Mouse (Mus musculus) A20 (cell line): ENCODE measurements at regions not wholly inside any gene's neighbourhood (a gene's known extent, or its start where the extent isn't known, plus 50 kb on each side); places are given as distances from the start of the nearest gene placed in this dataset.
A peak's percentile ranks its signal among the peaks of the same experiment; 100 is the strongest.

Experiments
- DNase-seq: peaks from one replicate; pipeline ENCODE4 v3.0.0-alpha.2; 2011; ENCODE audit warnings: low read depth, low spot score

DNA sequence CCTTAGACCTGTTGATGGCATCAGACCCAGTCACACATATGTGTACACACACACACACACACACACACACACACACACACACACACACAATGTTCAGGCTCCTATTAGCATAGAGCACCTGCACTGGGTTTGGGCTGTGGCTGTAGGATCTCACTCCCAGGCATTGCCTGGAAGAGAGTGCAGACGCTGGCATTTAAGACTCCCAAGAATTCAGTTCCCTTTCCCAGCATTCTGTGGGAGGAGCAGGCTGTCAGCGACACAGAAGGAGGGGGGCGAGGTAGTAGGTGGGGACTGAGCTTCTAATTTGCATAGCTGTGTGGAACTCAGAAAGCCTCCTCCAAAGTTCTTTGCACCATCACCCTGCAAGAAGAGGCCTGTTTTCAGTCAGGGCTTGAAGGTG, 374.2 kb upstream of the Fam49b start:
- DNase-seq = peak; percentile 9

DNA sequence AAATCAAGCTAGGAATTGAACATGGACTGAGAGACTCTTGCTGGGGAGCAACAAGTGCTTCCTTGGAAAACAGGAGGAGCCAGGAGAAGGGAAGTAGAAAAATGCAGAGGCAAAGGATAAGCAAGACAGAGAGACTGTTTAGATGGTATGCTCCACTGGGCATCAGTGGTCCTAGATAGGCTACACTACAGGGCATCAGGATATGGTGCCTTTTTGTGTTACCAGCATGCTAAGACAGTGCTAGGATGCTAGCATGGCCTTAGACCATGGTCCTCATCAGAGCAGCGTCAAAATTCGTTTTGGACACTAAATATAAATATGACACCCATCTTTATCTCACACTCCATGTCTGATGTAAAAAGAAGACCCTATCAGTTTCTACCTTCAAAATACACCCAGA, 374.6 kb upstream of the Fam49b start:
- DNase-seq = no peak

DNA sequence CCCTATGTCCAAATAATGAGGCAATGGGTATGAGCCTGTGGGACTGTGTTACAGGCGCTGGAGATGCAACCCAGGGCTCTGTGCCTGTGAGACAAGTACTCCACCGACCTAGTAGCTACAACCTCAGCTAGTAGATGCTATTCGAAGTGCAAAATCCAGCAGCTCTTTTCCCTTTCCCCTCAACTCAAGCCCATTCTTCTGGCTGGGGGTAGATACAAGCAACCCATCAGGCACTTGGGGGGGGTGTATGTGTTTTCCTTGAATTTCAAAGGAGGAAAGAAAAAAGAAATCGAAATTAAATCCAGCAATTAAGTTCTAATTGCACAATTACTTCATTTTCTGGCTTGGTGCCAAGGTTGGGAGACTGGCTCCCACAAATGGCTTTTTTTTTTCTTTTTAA, 372.4 kb upstream of the Gm21798 start:
- no peak for DNase-seq

DNA sequence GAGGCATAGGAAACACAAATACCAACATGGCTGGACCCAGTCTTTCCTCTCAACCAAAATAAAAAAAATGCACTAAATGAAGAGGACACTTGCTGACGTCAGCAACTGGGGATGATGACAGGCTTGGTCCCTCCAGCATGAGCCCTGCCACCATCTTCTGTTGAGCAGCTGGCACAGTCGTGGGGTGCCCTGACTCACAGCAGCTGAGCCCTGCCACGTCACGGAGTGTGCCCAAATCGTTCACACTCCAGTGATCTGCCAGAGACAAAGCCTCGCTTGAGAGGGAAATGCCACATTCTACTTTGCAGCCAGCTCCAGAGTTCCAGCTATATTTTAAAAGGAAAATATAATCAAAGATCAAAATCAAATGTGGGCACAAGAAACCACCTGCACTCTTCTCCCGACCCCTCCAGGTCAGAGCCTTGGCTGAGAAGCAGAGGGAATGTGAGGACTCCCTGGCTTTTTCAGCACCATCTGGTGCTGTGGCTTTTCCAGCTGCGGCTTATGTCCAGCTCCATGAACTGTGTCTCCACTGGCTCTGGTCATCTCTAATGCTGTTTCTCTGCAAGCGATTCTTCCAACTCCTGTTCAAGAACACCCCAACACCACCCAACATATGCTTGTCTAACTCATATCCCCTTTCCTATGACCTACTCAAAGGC, 371.0 kb upstream of the Gm21798 start:
- DNase-seq = peak; percentile 20

DNA sequence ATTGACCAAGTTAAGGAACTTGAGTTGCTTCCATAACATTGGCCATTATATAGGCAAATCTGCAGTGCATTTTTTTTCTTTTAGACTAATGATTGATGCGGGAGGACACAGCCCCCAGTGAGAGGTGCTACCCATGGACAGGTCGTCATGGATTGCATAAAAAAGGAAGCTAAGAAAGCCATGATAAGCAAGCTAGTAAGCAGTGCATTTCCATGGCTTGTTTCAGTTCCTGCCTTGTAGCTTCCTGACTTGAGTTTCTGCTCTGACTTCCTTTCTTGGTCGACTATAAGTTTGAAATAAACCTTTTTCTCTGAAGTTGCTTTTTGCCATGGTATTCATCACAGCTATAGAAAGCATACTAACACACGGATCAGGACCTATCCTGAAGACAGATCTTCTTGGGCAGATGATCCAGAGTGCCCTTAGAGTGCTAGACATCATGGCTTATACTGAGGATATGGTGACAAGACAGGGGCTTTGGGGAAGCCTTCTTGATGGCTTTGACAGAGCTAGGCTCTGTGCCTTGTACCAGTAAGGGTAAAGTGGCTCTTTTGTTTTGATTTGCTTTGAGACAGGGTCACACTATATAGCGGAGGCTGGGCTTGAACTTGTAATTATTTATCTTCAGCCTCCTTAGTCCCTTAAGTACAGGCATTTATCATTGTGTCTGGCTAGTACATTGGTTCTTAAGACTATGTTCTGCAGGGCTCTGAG, 370.1 kb upstream of the Gm21798 start:
- peak; percentile 25 for DNase-seq

DNA sequence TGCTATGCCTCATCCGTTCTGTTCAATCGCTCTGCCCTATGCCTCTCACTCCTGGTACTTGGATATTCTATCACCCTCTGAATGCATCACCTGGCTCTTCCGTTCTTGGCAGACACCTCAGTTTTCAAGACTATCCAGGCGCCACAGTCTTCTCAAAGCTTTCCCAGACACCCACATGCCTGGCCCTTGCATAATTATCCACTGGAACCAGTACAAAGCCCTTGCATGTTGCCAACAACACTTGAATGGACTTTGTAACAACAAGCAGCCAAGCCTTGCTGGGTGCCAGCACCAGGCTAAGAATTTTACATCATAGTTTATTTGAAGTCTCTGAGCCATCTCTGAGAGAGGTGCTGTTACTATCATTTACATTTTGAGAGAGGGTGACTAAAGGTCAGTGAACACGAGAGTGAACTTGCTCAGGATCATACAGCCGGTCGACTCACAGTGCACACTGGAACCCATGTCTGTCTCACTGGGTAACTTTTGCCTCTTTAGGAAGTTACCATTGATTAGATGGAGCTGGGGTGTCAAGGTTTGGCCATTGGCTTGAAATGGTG, 368.8 kb upstream of the Gm21798 start:
- DNase-seq = no peak

DNA sequence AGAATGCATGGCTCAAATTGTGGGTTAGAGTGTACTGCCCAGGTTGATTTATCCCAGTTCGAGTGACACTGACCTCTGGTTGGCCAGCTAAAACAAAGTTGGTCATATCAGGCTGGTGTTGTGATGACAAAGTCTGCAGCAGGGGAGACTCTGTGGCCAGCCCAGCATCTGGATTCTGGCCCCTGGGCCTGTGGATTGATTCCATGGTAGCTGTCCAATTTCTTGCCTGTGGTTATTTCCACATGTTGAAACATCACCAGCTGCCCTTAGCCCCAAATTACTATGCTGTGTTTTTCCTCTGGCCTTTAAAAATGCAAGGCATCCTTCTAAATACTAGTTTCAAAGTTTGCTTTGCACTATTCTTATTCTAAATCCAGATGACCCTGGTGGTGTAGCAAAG, 346.8 kb upstream of the Gm21798 start:
- no peak for DNase-seq

DNA sequence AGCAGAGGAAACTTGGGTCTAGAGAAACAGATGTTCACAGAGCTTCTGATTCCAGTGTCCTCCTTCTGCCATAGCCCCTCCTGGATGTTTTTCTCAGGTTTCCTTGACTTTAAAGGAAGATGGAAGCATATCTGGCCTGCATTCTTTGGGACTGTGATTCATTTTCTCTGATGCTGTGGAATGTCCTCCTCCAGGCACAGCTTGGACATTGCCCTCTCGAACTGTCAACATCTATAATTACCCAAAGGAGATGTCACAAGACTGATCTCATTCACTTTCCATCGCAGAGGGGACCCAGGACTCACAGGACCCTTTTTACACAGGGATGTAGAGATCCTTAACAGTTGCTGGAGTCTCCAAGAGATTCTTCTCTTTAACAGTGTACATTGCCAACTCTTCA, 345.9 kb upstream of the Gm21798 start:
- DNase-seq = no peak

DNA sequence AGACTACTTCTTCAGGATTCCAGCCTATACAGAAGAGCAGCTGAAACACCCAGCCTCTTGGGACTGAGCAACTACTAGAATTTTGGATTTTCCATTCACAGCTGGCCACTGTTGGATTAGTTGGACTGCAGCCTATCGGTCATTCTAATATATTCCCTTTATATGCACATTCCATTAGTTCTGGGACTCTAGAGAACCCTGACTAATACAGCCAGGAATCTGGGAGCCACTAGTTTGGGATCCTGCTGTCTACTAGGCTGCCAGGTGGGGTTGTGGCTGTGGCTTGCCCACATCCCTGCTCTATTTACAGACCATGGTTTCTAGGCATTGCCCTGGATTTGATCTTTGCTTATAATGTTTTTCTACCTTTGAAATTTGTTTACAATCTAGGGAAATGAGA, 343.3 kb upstream of the Gm21798 start:
- no peak for DNase-seq

DNA sequence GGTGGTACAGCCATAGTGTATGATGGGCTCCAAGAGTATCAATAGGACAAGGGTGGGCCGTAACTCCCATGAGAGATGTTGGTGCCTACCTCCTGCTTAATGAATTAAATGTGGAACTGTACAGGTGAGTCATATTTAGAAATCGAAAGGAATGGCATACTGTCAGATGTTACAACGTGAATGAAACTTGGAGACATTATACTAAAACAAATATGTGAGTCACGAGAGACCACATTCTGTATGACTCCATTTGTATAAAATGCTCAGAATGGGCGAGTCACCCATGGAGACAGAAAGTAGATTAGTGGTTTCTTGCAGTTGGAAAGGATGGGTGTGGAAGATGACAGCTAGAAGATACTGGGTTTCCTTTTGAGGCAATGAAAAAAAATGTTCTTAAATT, 340.4 kb upstream of the Gm21798 start:
- DNase-seq = no peak

DNA sequence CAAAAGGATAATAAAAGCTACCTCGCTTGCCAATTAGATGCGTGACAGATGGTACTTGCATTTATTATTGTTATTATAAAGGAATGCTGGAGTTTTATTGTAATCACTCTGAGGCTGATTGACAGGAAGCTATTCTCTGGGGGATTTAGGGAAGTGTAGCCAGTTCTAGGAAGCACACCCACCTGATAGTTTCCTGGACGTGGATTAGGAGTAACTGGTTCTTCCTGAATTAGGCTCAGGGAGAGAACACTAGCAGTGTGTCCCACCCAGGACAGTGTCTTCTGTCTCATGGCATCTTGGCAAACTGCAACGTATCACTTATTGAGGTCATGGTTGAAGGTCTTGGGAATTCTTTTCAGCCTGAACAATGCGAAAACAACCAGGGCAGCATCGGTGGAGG, 336.9 kb upstream of the Gm21798 start:
- DNase-seq = no peak

DNA sequence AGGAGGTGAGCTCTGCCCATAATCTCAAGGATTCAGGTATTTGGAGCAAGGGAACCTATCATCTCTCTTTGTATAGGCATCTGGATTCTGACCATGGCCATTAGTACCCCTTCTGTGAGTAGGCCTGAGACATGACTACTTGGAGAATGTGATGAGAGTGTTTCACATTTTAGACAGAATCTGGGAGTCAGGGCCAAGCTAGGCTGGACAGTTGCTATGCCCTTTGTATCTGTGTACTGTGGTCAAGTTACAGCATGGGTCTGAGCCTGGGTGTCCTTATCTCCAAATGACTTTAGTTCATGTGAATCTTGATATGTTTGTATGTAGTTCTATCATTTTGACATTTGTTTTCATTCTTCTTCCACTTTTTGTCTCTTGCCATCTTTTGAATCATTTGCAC, 336.3 kb upstream of the Gm21798 start:
- no peak for DNase-seq

DNA sequence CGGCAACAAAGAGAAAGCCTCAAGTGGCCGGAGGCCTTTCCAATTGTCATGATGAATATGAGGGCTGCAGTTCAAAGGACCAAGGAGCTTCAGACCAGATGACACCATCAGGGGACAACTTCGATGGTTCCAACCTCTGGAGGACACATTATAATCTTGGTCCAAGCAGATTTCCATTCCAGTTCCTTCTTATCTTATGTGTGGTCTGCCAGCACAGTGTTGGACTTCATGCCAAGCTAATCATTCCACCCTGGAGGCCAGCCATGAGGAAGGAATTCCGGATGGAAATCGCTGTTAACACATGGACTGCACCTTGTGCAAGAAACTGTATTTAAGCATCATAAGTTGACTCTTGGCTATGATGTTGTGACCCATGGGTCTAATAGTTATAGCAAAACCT, 334.5 kb upstream of the Gm21798 start:
- DNase-seq = no peak

DNA sequence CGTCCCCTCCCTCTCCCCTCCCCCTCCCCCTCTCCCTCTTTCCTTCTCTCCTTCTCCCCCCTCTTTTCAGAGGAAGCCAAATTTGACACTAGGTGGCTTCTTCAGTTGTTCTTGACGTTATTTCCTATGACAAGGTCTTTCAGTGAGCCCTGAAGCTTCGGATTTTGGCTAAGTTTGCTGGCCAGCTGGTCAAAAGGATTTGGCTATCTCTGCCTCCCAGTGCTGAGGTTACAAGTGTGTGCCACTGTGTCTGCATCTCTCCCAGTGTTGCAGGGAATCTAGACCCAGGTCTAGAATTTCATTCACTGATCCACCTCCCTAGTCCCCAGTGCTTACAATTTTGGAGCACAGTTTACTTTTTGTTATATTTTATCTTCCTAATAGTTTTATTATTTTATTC, 329.7 kb upstream of the Gm21798 start:
- no peak for DNase-seq

DNA sequence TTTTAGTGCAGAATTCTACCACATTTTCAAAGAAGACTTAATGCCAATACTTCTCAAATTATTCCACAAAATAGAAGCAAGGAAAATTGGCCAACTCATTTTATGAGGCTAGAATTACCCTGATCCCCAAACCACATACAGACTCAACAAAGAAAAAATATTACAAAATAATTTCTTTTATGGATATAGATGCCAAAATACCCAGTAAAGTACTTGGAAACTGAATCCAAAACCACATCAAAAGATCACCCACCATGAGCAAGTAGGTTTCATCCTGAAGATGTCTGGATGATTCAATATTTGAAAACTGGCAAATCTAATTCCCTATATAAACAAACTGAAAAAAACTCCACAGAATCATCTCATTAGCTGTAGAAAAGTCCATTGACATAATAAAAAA, 316.7 kb upstream of the Gm21798 start:
- no peak for DNase-seq

DNA sequence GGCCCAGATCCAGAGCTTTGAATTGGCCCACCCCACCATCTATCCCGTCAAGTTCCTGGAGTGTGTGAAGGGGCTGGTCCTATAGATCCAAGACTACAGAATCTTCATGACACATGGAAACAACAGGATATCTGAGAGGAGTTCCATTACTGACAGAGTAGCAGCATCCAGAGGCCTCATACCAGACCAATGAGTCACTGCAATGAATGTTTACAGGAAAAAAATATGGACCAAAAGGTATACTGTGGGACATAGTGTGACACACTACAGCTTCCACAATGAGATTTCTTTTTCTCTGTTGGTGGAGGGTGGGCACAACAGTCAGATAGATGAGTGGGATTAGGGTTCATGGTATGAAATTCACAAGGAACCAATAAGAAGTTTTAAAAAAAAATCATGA, 316.0 kb upstream of the Gm21798 start:
- no peak for DNase-seq

DNA sequence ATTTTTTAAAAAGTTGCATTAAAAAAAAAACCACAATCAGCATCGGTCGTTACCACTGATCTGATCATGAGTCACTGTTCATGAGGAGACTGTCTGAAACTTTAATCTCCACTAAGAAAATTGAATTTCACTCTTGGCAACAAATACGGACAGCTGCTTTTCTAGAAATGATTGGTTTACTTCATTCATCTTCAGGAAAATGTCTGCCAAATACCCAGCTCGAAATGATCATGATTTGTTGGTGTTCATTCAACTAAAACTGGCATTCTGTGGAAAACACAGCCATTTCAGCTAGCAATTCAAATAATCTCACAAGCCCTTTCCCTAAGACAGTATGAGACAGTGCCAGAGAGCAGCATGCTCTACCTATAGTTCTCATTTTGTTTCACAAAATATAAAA, 312.7 kb upstream of the Gm21798 start:
- DNase-seq = no peak

DNA sequence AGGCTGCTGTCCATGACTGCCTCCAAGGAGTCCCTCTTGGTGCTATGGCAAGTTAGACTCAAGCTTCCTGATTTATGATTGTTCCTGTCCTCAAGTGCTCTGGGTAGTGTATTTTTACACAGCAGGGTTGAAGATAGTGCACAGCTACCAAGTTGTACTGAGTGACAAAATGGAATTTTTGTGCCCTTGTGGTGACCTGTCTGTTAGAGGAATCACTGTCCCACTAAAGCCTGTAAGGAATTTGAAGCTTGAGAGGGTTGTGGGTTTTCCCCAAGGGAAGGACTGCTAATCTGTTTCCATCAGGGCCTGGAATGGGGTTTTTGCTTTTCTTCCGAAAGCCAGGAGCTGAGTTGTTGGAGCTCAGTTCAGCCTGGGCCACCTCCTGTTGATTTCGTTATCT, 306.8 kb upstream of the Gm21798 start:
- DNase-seq = no peak

DNA sequence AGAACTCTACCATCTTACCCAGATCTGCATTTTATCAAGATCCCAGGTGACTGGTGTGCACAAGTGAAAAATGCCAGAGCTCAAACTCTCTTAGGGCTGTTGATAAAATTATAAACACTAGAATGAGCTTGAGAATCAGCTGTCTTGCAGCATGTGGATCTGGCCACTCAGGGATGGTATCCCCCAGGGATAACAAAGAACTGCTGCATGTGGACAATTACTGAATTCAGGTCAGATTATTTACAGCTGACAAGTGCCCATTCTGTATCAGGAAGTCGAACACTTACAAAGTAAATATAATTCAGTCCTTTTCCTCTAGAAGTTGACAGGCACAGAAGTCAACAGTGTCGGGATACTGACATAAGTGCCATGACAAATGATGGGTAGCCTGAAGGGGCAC, 306.3 kb upstream of the Gm21798 start:
- DNase-seq = no peak

DNA sequence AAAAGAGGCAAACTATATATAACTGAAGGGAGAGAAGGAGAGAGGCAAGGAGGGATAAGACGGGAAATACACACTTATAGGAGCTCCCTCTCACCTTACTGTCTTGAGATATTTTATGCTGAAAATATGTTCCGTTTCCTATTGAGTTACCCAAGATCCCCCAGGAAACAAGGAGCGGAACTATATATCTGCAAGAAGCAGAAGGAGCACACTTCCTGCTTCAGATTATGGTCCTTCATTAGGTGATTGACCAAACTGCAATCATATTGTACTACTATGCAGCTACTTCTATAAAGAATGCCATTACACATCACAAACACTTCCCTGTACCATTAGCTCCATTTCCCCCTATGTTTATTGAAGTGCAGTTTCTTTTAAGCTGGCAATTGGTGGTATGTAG, 304.9 kb upstream of the Gm21798 start:
- no peak for DNase-seq

DNA sequence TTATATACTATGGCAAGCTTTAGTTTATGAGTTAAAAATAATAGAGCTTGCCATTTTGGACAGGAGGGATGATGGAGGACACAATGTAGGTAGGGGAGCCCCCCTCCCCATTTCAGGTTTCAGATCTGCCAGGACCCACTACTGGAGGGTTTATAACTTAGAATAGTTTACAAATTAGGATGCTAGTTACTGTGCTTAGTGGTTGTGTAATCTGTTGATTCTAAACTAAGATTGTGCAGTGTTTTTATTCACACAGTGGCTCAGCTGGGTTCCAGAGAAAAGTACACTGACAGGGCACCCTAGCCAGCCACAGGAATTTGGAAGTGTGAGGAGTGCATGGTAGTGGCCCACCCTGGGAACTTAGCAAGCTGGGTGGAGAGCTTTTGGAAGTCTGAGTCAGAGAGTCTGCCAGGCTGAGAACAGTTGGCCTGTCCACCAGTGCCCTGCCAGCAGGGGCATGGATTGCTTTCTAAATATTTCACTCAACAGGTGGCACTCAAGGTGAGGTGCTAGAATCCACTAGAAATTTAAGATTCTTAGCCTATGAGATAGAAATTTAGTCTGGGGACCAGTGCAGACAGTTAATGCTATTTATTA, 303.9 kb upstream of the Gm21798 start:
- DNase-seq = no peak

DNA sequence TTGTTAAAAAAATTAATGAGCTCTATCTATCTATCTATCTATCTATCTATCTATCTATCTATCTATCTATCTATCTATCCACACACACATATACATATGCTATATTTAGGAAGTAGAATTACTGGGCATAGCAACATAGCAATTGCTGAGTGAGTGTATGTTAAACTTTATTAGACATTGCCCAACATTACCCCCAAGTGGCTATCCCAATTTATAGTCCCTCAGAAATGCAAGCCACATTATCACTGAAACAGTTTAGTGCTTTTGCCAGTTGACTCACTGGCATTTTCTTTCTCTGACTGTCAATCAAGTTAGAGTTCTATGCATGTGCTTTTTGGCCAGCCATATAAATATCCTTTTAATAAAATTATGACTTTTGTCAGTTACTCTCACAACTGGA, 302.3 kb upstream of the Gm21798 start:
- DNase-seq = no peak

DNA sequence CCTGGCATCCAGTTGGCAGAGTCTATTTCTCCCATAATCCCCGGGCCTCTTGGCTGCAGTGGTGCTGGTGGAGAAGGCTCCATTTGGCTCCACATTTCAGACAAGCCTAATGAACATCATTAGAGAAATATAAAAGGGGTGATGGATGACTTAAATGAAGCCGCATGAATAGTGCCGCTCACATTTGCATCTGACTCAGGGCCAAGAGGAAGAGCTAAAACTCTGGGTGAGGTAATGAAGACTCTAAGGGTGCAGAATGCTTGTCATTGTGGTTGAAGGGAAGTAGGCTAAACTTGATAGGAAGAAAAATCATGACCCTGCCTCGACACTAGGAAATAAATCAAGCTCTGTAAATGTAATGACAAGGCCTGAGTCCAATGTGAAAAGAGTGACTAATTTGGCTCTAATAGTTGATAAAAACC, 298.3 kb upstream of the Gm21798 start:
- no peak for DNase-seq
